In the genomic region with DNA sequence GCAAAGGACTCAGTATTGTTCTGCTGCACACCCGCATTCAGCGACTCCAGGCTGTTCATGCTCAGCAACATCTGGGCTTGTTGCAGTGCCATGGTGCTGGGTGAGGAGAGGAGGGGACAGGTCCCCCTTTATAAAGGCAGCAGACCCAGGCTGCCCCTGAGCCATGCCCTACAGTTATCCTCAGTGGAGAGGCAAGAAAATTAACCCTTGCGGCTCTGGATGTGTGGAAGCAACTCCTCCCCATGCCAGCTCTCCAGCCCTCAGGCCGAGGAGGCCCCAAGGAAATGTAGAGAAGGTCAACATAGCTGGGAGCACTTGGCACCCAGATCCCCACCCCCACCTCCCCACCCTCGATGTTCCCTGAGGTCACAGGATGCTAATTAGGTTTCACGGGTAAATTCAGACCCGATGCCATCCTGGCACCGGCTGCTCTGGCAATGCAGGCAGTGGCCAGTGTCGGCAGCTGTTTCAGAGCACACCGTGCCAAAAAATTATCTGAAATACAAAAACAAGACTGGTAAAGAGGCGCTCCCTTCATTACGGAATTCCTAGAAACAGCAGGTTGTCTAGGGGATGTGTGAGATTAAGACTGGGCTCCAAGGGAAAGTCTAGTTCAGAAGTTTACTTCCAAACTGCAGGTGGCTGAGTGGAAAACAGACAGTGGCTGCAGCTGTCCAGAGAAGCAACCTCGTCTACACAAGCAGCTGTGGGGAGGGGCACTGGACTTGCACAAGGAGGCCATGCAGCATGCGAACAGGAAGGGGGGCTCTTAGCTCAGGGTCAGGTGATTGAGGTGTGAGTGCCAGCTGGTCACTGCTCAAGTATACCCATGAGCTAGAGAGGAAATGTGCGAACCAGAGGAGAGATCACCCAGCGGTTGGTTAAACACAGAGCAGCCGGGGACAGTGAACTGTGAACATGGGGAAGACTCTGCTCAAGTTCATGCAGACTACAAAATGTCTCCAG, we compare ENCODE assay signal across 7 mouse cellular contexts. TPM values are rescaled to one million over a fixed set of nuclear protein-coding genes. Genes with fewer than 3 reads are reported as not detected.
DNase-seq lines count a peak whose midpoint lies in the region; ATAC-seq and TF ChIP-seq lines count a peak whose summit lies in the region.

No protein-coding gene starts in this region.

- no peaks in the 10 kb centered on the region for H3K27me3 ChIP-seq in kidney, embryonic 15.5 days
- no peaks in the 10 kb centered on the region for H3K27me3 ChIP-seq in forebrain, postnatal 0 days (ENCODE audit: insufficient read depth, low read length)
- H3K27me3 ChIP-seq in liver, embryonic 16.5 days (ENCODE audit: control insufficient read depth, insufficient read depth, low read depth, low read length) = no peaks in the 10 kb centered on the region

- peaks cover 97% of the 10 kb centered on the region for H3K36me3 ChIP-seq in kidney, embryonic 15.5 days
- peaks cover 84% of the 10 kb centered on the region for H3K36me3 ChIP-seq in forebrain, postnatal 0 days (ENCODE audit: insufficient read depth)
- H3K36me3 ChIP-seq in liver, embryonic 16.5 days (ENCODE audit: control insufficient read depth, insufficient read depth) = peaks cover 65% of the 10 kb centered on the region

- no peak for ATAC-seq in kidney, embryonic 15.5 days (replicated peaks; ENCODE audit: low FRiP score)
- peak; percentile 52 for ATAC-seq in forebrain, postnatal 0 days
- ATAC-seq in liver, embryonic 16.5 days (ENCODE audit: low read depth) = no peak

- H3K9me3 ChIP-seq in kidney, embryonic 15.5 days (replicated peaks) = no peaks in the 10 kb centered on the region
- H3K9me3 ChIP-seq in forebrain, postnatal 0 days (ENCODE audit: low read length) = no peaks in the 10 kb centered on the region
- no peaks in the 10 kb centered on the region for H3K9me3 ChIP-seq in liver, embryonic 16.5 days (replicated peaks; ENCODE audit: control insufficient read depth, low read length)

- no peak overlapping the region for H3K27ac ChIP-seq in kidney, embryonic 15.5 days
- H3K27ac ChIP-seq in forebrain, postnatal 0 days (ENCODE audit: low read depth, low read length) = peak overlapping the region; percentile 62
- H3K27ac ChIP-seq in liver, embryonic 16.5 days (ENCODE audit: low read length) = peak overlapping the region; percentile 60

- WGBS in kidney, embryonic 15.5 days = 89% methylated on average over 17 of the region's 17 CpGs
- 48% methylated on average over 17 of the region's 17 CpGs for WGBS in forebrain, postnatal 0 days
- 83% methylated on average over 17 of the region's 17 CpGs for WGBS in liver, embryonic 16.5 days (ENCODE audit: insufficient replicate concordance)

- TF ChIP-seq CTCF in brain, embryonic 14.5 days (IDR thresholded peaks at IDR 0.05; ENCODE audit: borderline replicate concordance, extremely low read depth, insufficient read depth, insufficient read length) = no peak
- no peak for TF ChIP-seq CTCF in forebrain, postnatal 0 days (IDR thresholded peaks at IDR 0.05; ENCODE audit: low read depth)

- DNase-seq in kidney, adult 18-20 months = peak; percentile 62
- DNase-seq in brain, embryonic 14.5 days (ENCODE audit: low read depth) = peak; percentile 48
- peak; percentile 29 for DNase-seq in forebrain, postnatal 0 days
- no peak for DNase-seq in right cerebral cortex, adult 18-20 months
- no peak for DNase-seq in layer of hippocampus, adult 8-10 months (ENCODE audit: low spot score in 2 of 2)

- H3K9ac ChIP-seq in kidney, embryonic 15.5 days = no peak overlapping the region
- H3K9ac ChIP-seq in forebrain, postnatal 0 days = no peak overlapping the region
- H3K9ac ChIP-seq in liver, embryonic 16.5 days (ENCODE audit: low read depth, low read length) = no peak overlapping the region

- TF ChIP-seq POLR2A in brain, embryonic 14.5 days (IDR thresholded peaks at IDR 0.05; ENCODE audit: borderline replicate concordance, extremely low read depth, insufficient read depth, insufficient read length, poor library complexity, severe bottlenecking) = no peak

- no peak overlapping the region for H3K4me3 ChIP-seq in kidney, embryonic 15.5 days (replicated peaks)
- H3K4me3 ChIP-seq in forebrain, postnatal 0 days (ENCODE audit: low read depth, low read length) = no peak overlapping the region
- no peak overlapping the region for H3K4me3 ChIP-seq in liver, embryonic 16.5 days (ENCODE audit: low read depth, low read length)

- H3K4me2 ChIP-seq in kidney, embryonic 15.5 days = no peak overlapping the region
- H3K4me2 ChIP-seq in forebrain, postnatal 0 days (ENCODE audit: low read depth) = no peak overlapping the region; the same call in 1 of the 2 replicates
- H3K4me2 ChIP-seq in liver, embryonic 16.5 days (ENCODE audit: low read depth, low read length) = no peak overlapping the region

- no peaks in the 10 kb centered on the region for H3K4me1 ChIP-seq in kidney, embryonic 15.5 days
- peaks cover 8% of the 10 kb centered on the region for H3K4me1 ChIP-seq in forebrain, postnatal 0 days (ENCODE audit: insufficient read depth)
- peaks cover 24% of the 10 kb centered on the region for H3K4me1 ChIP-seq in liver, embryonic 16.5 days (ENCODE audit: control insufficient read depth, low read depth, low read length)

RNA-seq across cellular contexts. Expression of gene Camkk2, which starts 20.5 kb away (rescaled TPM):
- polyA plus RNA-seq in kidney, embryonic 15.5 days (2015; fragmentation: Nextera tagmentation; extraction: Ambion mirVana) = 35.5 and 39.5 TPM in 2 replicates
- polyA plus RNA-seq in brain, embryonic 14.5 days (2012; rRNA removed) = 53.0 and 59.7 TPM in 2 replicates
- total RNA-seq in forebrain, postnatal 0 days (2014; rRNA removed) = 89.3 and 106 TPM in 2 replicates
- 76.2 and 93.8 TPM in 2 replicates for polyA plus RNA-seq in forebrain, postnatal 0 days (2015; fragmentation: Nextera tagmentation; extraction: Ambion mirVana)
- polyA plus RNA-seq in liver, embryonic 16.5 days (2015; fragmentation: Nextera tagmentation; extraction: Ambion mirVana) = 7.6 and 8.4 TPM in 2 replicates
- 10 to 100 TPM; 87.3 to 96.2 (median 93.0) TPM for total RNA-seq in layer of hippocampus, adult 8-10 months (2022)

RNA-seq across cellular contexts. Expression of gene Anapc5, which starts 21.5 kb away (rescaled TPM):
- polyA plus RNA-seq in kidney, embryonic 15.5 days (2015; fragmentation: Nextera tagmentation; extraction: Ambion mirVana) = 420 and 439 TPM in 2 replicates
- polyA plus RNA-seq in brain, embryonic 14.5 days (2012; rRNA removed) = 621 and 683 TPM in 2 replicates
- 522 and 533 TPM in 2 replicates for total RNA-seq in forebrain, postnatal 0 days (2014; rRNA removed)
- polyA plus RNA-seq in forebrain, postnatal 0 days (2015; fragmentation: Nextera tagmentation; extraction: Ambion mirVana) = 373 and 445 TPM in 2 replicates
- 199 and 210 TPM in 2 replicates for polyA plus RNA-seq in liver, embryonic 16.5 days (2015; fragmentation: Nextera tagmentation; extraction: Ambion mirVana)
- 100 to 1,000 TPM; 192 to 236 (median 203) TPM for total RNA-seq in layer of hippocampus, adult 8-10 months (2022)

RNA-seq across cellular contexts. Expression of gene Rnf34, which starts 50.2 kb away (rescaled TPM):
- polyA plus RNA-seq in kidney, embryonic 15.5 days (2015; fragmentation: Nextera tagmentation; extraction: Ambion mirVana) = 32.3 and 34.2 TPM in 2 replicates
- 30.9 and 33.1 TPM in 2 replicates for polyA plus RNA-seq in brain, embryonic 14.5 days (2012; rRNA removed)
- total RNA-seq in forebrain, postnatal 0 days (2014; rRNA removed) = 32.1 and 39.3 TPM in 2 replicates
- polyA plus RNA-seq in forebrain, postnatal 0 days (2015; fragmentation: Nextera tagmentation; extraction: Ambion mirVana) = 46.1 and 46.6 TPM in 2 replicates
- 10.5 and 10.6 TPM in 2 replicates for polyA plus RNA-seq in liver, embryonic 16.5 days (2015; fragmentation: Nextera tagmentation; extraction: Ambion mirVana)
- total RNA-seq in layer of hippocampus, adult 8-10 months (2022) = 10 to 100 TPM; 49.7 to 59.8 (median 56.6) TPM

Comparison
In these comparisons a context has a peak if more than half of its experiments do, and no peak if none do; other contexts are left out.
1. DNase-seq: peak in kidney, adult 18-20 months (single experiment), brain, embryonic 14.5 days (single experiment) and forebrain, postnatal 0 days (single experiment); none in right cerebral cortex, adult 18-20 months (single experiment) and layer of hippocampus, adult 8-10 months (0 of 2).